Mouse (Mus musculus) liver, adult 2 months (tissue): ENCODE data around the gene Scamp2. TPM values are rescaled to one million over a fixed set of nuclear protein-coding genes. Genes with fewer than 3 reads are reported as not detected.

Experiments
- DNase-seq: peaks from one replicate; pipeline ENCODE4 v3.0.0-alpha.2; 2011; ENCODE audit warnings: low read depth, low spot score; ENCODE audit errors: extremely low read depth
- H3K27ac ChIP-seq: fragments of 200-500 bp; replicated peaks from 2 replicates; pipeline ENCODE4 v1.5.1; 2012; ENCODE audit warnings: low read depth, mild to moderate bottlenecking, control low read depth, inconsistent platforms, low read length; ENCODE audit not compliant: insufficient read depth
- H3K27me3 ChIP-seq: fragments of 200-500 bp; 2 replicates; pipeline ENCODE4 v1.6.1; 2012; ENCODE audit warnings: mild to moderate bottlenecking, moderate library complexity, low read length, inconsistent platforms; ENCODE audit not compliant: control insufficient read depth, insufficient read depth
- H3K36me3 ChIP-seq: fragments of 200-500 bp; 2 replicates; pipeline ENCODE4 v1.6.1; 2012; ENCODE audit warnings: low read length, inconsistent platforms; ENCODE audit not compliant: control insufficient read depth, insufficient read depth
- H3K4me1 ChIP-seq: fragments of 200-500 bp; 2 replicates; pipeline ENCODE4 v1.6.1; 2011; ENCODE audit warnings: low read length; ENCODE audit not compliant: control insufficient read depth, insufficient read depth
- H3K4me3 ChIP-seq: fragments of 200-500 bp; 2 replicates; pipeline ENCODE4 v1.5.1; 2011; ENCODE audit warnings: low read depth, mild to moderate bottlenecking, control low read depth, low read length, moderate library complexity; ENCODE audit not compliant: insufficient read depth
- H3K79me2 ChIP-seq: fragments of 200-500 bp; 2 replicates; pipeline ENCODE4 v1.6.1; 2012; ENCODE audit warnings: inconsistent platforms, mild to moderate bottlenecking, low read length, moderate library complexity; ENCODE audit not compliant: control insufficient read depth, insufficient read depth
- H3K9ac ChIP-seq: fragments of 200-500 bp; 2 replicates; pipeline ENCODE4 v1.6.1; 2012; ENCODE audit warnings: low read depth, mild to moderate bottlenecking, control low read depth, inconsistent platforms, low read length
- CTCF ChIP-seq: fragments of 200-500 bp; IDR thresholded peaks from 2 replicates; pipeline ENCODE4 v1.5.1; 2011; ENCODE audit warnings: low read depth, low read length, control low read depth
- POLR2A ChIP-seq: fragments of 200-500 bp; IDR thresholded peaks from 2 replicates; pipeline ENCODE4 v1.6.1; 2011; ENCODE audit warnings: low read length, control low read depth; ENCODE audit not compliant: insufficient read depth; ENCODE audit errors: extremely low read depth
- WGBS: fragments of 180-500 bp; shearing (Covaris S2); methylation state at CpG from one replicate; pipeline ENCODE4 v1.1.7; 2018; 5-methylcytosine and 5-hydroxymethylcytosine counted together
- polyA plus RNA-seq: library from polyadenylated mRNA; depleted of rRNA; stranded (reverse); fragments of >200 nt; gene quantifications from 2 replicates; pipeline ENCODE4 v1.2.3, GENCODE M21; 2012
- total RNA-seq: library from RNA; depleted of rRNA; stranded (reverse); fragments of >200 nt; gene quantifications from 2 replicates; pipeline ENCODE4 v1.2.3, GENCODE M21; 2014

Gene Scamp2
- total and polyA plus RNA-seq, 2 experiments, result 10.5 to 32.6 TPM

- Histone ChIP-seq H3K4me1 (peaks cover 31% of the 10 kb centered on the region), H3K27ac (peak overlapping the region; percentile 97), H3K4me3 (peak overlapping the region; percentile 77), H3K27me3 (no peaks in the 10 kb centered on the region), H3K79me2 (peaks cover 37% of the 10 kb centered on the region), H3K9ac (peak overlapping the region; percentile 74), H3K36me3 (peaks cover 4% of the 10 kb centered on the region; the same call in 1 of the 2 replicates)
- TF ChIP-seq POLR2A (no peak), CTCF (no peak)
- 6% methylated on average over 7 of the region's 7 CpGs for whole genome bisulfite sequencing
- DNase-seq, result no peak
These were observed 38.5 kb upstream of the Scamp2 start for GRCm38 (mm10) chr9:57522114-57522860.

GRCm38 (mm10) chr9:57522861-57523246 is 37.9 kb upstream of the Scamp2 start:
- peaks cover 31% of the 10 kb centered on the region for H3K4me1 ChIP-seq
- peaks cover 37% of the 10 kb centered on the region for H3K79me2 ChIP-seq
- WGBS, result 37% methylated on average over 4 of the region's 4 CpGs
- no peaks in the 10 kb centered on the region for H3K27me3 ChIP-seq
- H3K4me3 ChIP-seq, result no peak overlapping the region
- 0 out of 2 replicates have a peak overlapping the region, but pooled peaks have one; percentile 12 for H3K9ac ChIP-seq
- H3K27ac ChIP-seq, result no peak overlapping the region
- TF ChIP-seq CTCF, result no peak
- TF ChIP-seq POLR2A, result no peak
- peaks cover 4% of the 10 kb centered on the region; the same call in 1 of the 2 replicates for H3K36me3 ChIP-seq
- no peak for DNase-seq

- peaks cover 8% of the 10 kb centered on the region for H3K36me3 ChIP-seq
- H3K4me3 ChIP-seq, result no peak overlapping the region
- peak; percentile 60 for DNase-seq
- H3K4me1 ChIP-seq, result peaks cover 31% of the 10 kb centered on the region
- WGBS, result 29% methylated on average over 1 of the region's 1 CpGs
- peaks cover 40% of the 10 kb centered on the region for H3K79me2 ChIP-seq
- TF ChIP-seq CTCF, result no peak
- no peak for TF ChIP-seq POLR2A
- no peak overlapping the region for H3K27ac ChIP-seq
- H3K9ac ChIP-seq, result no peak overlapping the region
- no peaks in the 10 kb centered on the region for H3K27me3 ChIP-seq
These were observed 37.0 kb upstream of the Scamp2 start for GRCm38 (mm10) chr9:57523754-57524153.

GRCm38 (mm10) chr9:57524439-57524838 is 36.3 kb upstream of the Scamp2 start:
- peaks cover 15% of the 10 kb centered on the region for H3K36me3 ChIP-seq
- peaks cover 40% of the 10 kb centered on the region for H3K79me2 ChIP-seq
- no peak overlapping the region for H3K4me3 ChIP-seq
- peak overlapping the region; percentile 42 for H3K9ac ChIP-seq
- no peak for DNase-seq
- TF ChIP-seq POLR2A, result no peak
- TF ChIP-seq CTCF, result no peak
- H3K27me3 ChIP-seq, result no peaks in the 10 kb centered on the region
- no peak overlapping the region for H3K27ac ChIP-seq
- peaks cover 31% of the 10 kb centered on the region for H3K4me1 ChIP-seq

GRCm38 (mm10) chr9:57525516-57525915 is 35.2 kb upstream of the Scamp2 start:
- DNase-seq, result no peak
- Histone ChIP-seq H3K79me2 (peaks cover 40% of the 10 kb centered on the region), H3K4me3 (no peak overlapping the region), H3K27me3 (no peaks in the 10 kb centered on the region), H3K36me3 (peaks cover 23% of the 10 kb centered on the region), H3K27ac (no peak overlapping the region), H3K4me1 (peaks cover 31% of the 10 kb centered on the region), H3K9ac (no peak overlapping the region)
- 37% methylated on average over 2 of the region's 2 CpGs for WGBS
- TF ChIP-seq POLR2A, result no peak
- TF ChIP-seq CTCF, result no peak

- Histone ChIP-seq H3K27ac (no peak overlapping the region), H3K4me1 (peaks cover 31% of the 10 kb centered on the region), H3K36me3 (peaks cover 30% of the 10 kb centered on the region), H3K79me2 (peaks cover 38% of the 10 kb centered on the region), H3K9ac (no peak overlapping the region), H3K4me3 (no peak overlapping the region), H3K27me3 (no peaks in the 10 kb centered on the region)
- no peak for TF ChIP-seq CTCF
- no peak for TF ChIP-seq POLR2A
- peak; percentile 70 for DNase-seq
These were observed 34.3 kb upstream of the Scamp2 start for GRCm38 (mm10) chr9:57526435-57526834.
